25 mouse cellular contexts compared by ENCODE assay signal in the genomic region with DNA sequence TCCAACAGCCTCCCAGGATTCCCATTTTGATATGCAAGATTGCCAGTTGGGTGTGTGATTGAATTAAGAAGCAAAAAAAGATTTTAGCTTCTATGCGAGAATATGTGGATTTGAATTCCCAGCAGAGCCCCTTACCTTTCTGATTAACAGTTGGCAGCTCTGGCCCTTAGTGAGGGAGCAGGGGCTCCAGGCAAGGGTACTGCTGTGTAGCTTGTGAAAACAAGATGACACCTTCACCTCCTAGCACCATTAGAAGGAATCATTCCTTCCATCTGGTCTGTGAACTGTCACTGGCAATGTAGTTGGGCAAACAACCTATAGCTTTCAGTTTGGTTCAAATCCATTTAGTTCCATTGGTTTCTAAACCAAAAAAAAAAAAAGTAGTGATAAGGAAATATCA. TPM values are rescaled to one million over a fixed set of nuclear protein-coding genes. Genes with fewer than 3 reads are reported as not detected.
DNase-seq lines count a peak whose midpoint lies in the region; ATAC-seq lines count a peak whose summit lies in the region.
"Had no signal": no experiment of that assay in that cellular context is flagged by ENCODE, and none has a peak within 500 bp of the region (broad histone marks: within the 10 kb centered on the region; RNA-seq: fewer than 3 reads in every experiment).

No protein-coding gene starts in this region.

- H3K36me3 ChIP-seq in hindbrain, embryonic 13.5 days, result no peaks in the 10 kb centered on the region
- no peaks in the 10 kb centered on the region for H3K36me3 ChIP-seq in hindbrain, embryonic 10.5 days
- no peaks in the 10 kb centered on the region for H3K36me3 ChIP-seq in forebrain, embryonic 12.5 days (replicated peaks)
- H3K36me3 ChIP-seq in forebrain, embryonic 15.5 days, result no peaks in the 10 kb centered on the region
- no peaks in the 10 kb centered on the region for H3K36me3 ChIP-seq in midbrain, embryonic 14.5 days (ENCODE audit: control insufficient read depth, insufficient read depth, low read length)
- H3K36me3 ChIP-seq: heart, embryonic 10.5 days; heart, embryonic 15.5 days; limb, embryonic 13.5 days; lung, embryonic 15.5 days had no signal

- no peak overlapping the region for H3K4me3 ChIP-seq in hindbrain, embryonic 13.5 days
- H3K4me3 ChIP-seq in hindbrain, embryonic 10.5 days, result no peak overlapping the region
- no peak overlapping the region for H3K4me3 ChIP-seq in forebrain, embryonic 12.5 days (replicated peaks)
- no peak overlapping the region for H3K4me3 ChIP-seq in forebrain, embryonic 15.5 days
- no peak overlapping the region for H3K4me3 ChIP-seq in midbrain, embryonic 14.5 days (replicated peaks; ENCODE audit: low read depth, low read length)
- H3K4me3 ChIP-seq: erythroblast, embryonic 14.5 days; heart, embryonic 10.5 days; heart, embryonic 15.5 days; limb, embryonic 13.5 days; lung, embryonic 15.5 days had no signal

- H3K27ac ChIP-seq in hindbrain, embryonic 13.5 days, result no peak overlapping the region
- no peak overlapping the region for H3K27ac ChIP-seq in hindbrain, embryonic 10.5 days
- H3K27ac ChIP-seq in forebrain, embryonic 12.5 days, result 0 out of 2 replicates have a peak overlapping the region, but pooled peaks have one; percentile 25
- peak overlapping the region; percentile 78 for H3K27ac ChIP-seq in forebrain, embryonic 15.5 days (replicated peaks)
- H3K27ac ChIP-seq in midbrain, embryonic 14.5 days (replicated peaks; ENCODE audit: low read depth, low read length), result 0 out of 2 replicates have a peak overlapping the region, but pooled peaks have one; percentile 17
- H3K27ac ChIP-seq: heart, embryonic 10.5 days; heart, embryonic 15.5 days; kidney, postnatal 0 days; limb, embryonic 13.5 days; lung, embryonic 15.5 days had no signal

- WGBS in hindbrain, embryonic 13.5 days, result 45% methylated on average over 1 of the region's 1 CpGs
- 75% methylated on average over 1 of the region's 1 CpGs for WGBS in hindbrain, embryonic 10.5 days
- WGBS in forebrain, embryonic 12.5 days, result 53% methylated on average over 1 of the region's 1 CpGs
- WGBS in forebrain, embryonic 15.5 days, result 14% methylated on average over 1 of the region's 1 CpGs
- WGBS in midbrain, embryonic 14.5 days, result 27% methylated on average over 1 of the region's 1 CpGs

- peaks cover 10% of the 10 kb centered on the region for H3K4me1 ChIP-seq in hindbrain, embryonic 13.5 days (replicated peaks)
- H3K4me1 ChIP-seq in hindbrain, embryonic 10.5 days (replicated peaks), result peaks cover 5% of the 10 kb centered on the region; the same call in 1 of the 2 replicates
- H3K4me1 ChIP-seq in forebrain, embryonic 12.5 days, result peaks cover 14% of the 10 kb centered on the region; the same call in 1 of the 2 replicates
- H3K4me1 ChIP-seq in forebrain, embryonic 15.5 days, result peaks cover 27% of the 10 kb centered on the region
- 0 out of 2 replicates have a peak, but pooled peaks cover 4% of the 10 kb centered on the region for H3K4me1 ChIP-seq in midbrain, embryonic 14.5 days (ENCODE audit: control insufficient read depth, insufficient read depth, low read length)
- H3K4me1 ChIP-seq: heart, embryonic 10.5 days; heart, embryonic 15.5 days; limb, embryonic 13.5 days; lung, embryonic 15.5 days had no signal

- no peak overlapping the region for H3K9ac ChIP-seq in hindbrain, embryonic 13.5 days
- H3K9ac ChIP-seq in forebrain, embryonic 12.5 days, result no peak overlapping the region
- no peak overlapping the region for H3K9ac ChIP-seq in forebrain, embryonic 15.5 days (replicated peaks)
- no peak overlapping the region for H3K9ac ChIP-seq in midbrain, embryonic 14.5 days (replicated peaks; ENCODE audit: low read length)
- H3K9ac ChIP-seq: heart, embryonic 15.5 days; limb, embryonic 13.5 days; lung, embryonic 15.5 days had no signal

- H3K27me3 ChIP-seq in hindbrain, embryonic 13.5 days, result no peaks in the 10 kb centered on the region
- H3K27me3 ChIP-seq in hindbrain, embryonic 10.5 days (ENCODE audit: insufficient read depth, poor library complexity, severe bottlenecking), result no peaks in the 10 kb centered on the region
- no peaks in the 10 kb centered on the region for H3K27me3 ChIP-seq in forebrain, embryonic 12.5 days
- H3K27me3 ChIP-seq in forebrain, embryonic 15.5 days, result no peaks in the 10 kb centered on the region
- no peaks in the 10 kb centered on the region for H3K27me3 ChIP-seq in midbrain, embryonic 14.5 days (ENCODE audit: control insufficient read depth, insufficient read depth, low read length)
- H3K27me3 ChIP-seq: heart, embryonic 15.5 days; limb, embryonic 13.5 days; lung, embryonic 15.5 days; Patski had no signal

- H3K9me3 ChIP-seq in hindbrain, embryonic 13.5 days, result no peaks in the 10 kb centered on the region
- no peaks in the 10 kb centered on the region for H3K9me3 ChIP-seq in hindbrain, embryonic 10.5 days
- no peaks in the 10 kb centered on the region for H3K9me3 ChIP-seq in forebrain, embryonic 12.5 days
- no peaks in the 10 kb centered on the region for H3K9me3 ChIP-seq in forebrain, embryonic 15.5 days
- no peaks in the 10 kb centered on the region for H3K9me3 ChIP-seq in midbrain, embryonic 14.5 days (ENCODE audit: control insufficient read depth, low read length)
- H3K9me3 ChIP-seq: heart, embryonic 10.5 days; heart, embryonic 15.5 days; limb, embryonic 13.5 days; lung, embryonic 15.5 days had no signal

- DNase-seq in hindbrain, embryonic 10.5 days (ENCODE audit: low spot score), result no peak
- no peak for DNase-seq in midbrain, embryonic 14.5 days
- DNase-seq in heart, adult 11 months, result no peak
- DNase-seq in natural killer cell, adult 2 months (ENCODE audit: low spot score in 2 of 2), result no peak
- DNase-seq: adrenal gland, postnatal 14 days; cerebellum, adult 11-12 months; kidney, adult 8-10 months; kidney, postnatal 4 days; thymus, postnatal 4 days had no signal

- H3K4me2 ChIP-seq in hindbrain, embryonic 13.5 days, result no peak overlapping the region
- no peak overlapping the region for H3K4me2 ChIP-seq in forebrain, embryonic 12.5 days
- H3K4me2 ChIP-seq in forebrain, embryonic 15.5 days (replicated peaks), result no peak overlapping the region
- H3K4me2 ChIP-seq in midbrain, embryonic 14.5 days (ENCODE audit: low read length), result no peak overlapping the region
- H3K4me2 ChIP-seq: heart, embryonic 15.5 days; limb, embryonic 13.5 days; liver, embryonic 11.5 days; lung, embryonic 15.5 days had no signal

- peak; percentile 52; the same call in 1 of the 2 replicates for ATAC-seq in hindbrain, embryonic 13.5 days (ENCODE audit: low FRiP score)
- peak; percentile 82 for ATAC-seq in forebrain, embryonic 12.5 days (ENCODE audit: low FRiP score)
- ATAC-seq in forebrain, embryonic 15.5 days (replicated peaks), result peak; percentile 83
- peak; percentile 58; the same call in 1 of the 2 replicates for ATAC-seq in midbrain, embryonic 14.5 days (ENCODE audit: low FRiP score, low TSS enrichment)
- ATAC-seq: intestine, embryonic 16.5 days; Patski had no signal

RNA-seq across cellular contexts. Expression of gene Gm10192, which starts 53.4 kb away (rescaled TPM):
- polyA plus RNA-seq in hindbrain, embryonic 13.5 days (2015; fragmentation: Nextera tagmentation; extraction: Ambion mirVana), result not detected in 2 replicates
- not detected in 2 replicates for polyA plus RNA-seq in hindbrain, embryonic 10.5 days (2016; fragmentation: Nextera tagmentation; extraction: Ambion mirVana)
- not detected in 2 replicates for polyA plus RNA-seq in forebrain, embryonic 12.5 days (2016; fragmentation: Nextera tagmentation; extraction: Ambion mirVana)
- not detected in 2 replicates for polyA plus RNA-seq in forebrain, embryonic 15.5 days (2015; fragmentation: Nextera tagmentation; extraction: Ambion mirVana)
- not detected in 2 replicates for polyA plus RNA-seq in midbrain, embryonic 14.5 days (2014; fragmentation: Nextera tagmentation; extraction: Ambion mirVana)
- polyA plus RNA-seq: cortical plate, adult 2 months; embryonic facial prominence, embryonic 14.5 days; erythroblast, embryonic 14.5 days; heart, embryonic 10.5 days; heart, embryonic 15.5 days; intestine, embryonic 16.5 days; kidney, postnatal 0 days; limb, embryonic 13.5 days; liver, embryonic 11.5 days; liver, embryonic 16.5 days; lung, embryonic 15.5 days; Patski; thymus, postnatal 0 days had no signal

Comparison
In these comparisons a context has a peak if more than half of its experiments do, and no peak if none do; other contexts are left out.
1. H3K27ac ChIP-seq: peak in forebrain, embryonic 12.5 days (single experiment), forebrain, embryonic 15.5 days (single experiment) and midbrain, embryonic 14.5 days (single experiment); none in hindbrain, embryonic 13.5 days (single experiment) and hindbrain, embryonic 10.5 days (single experiment).
2. Peak in every context shown above with its lines, with median percentiles within 50 percentile points of each other: ATAC-seq.